Comparison of ENCODE assay signal across 11 mouse cellular contexts in the genomic region with DNA sequence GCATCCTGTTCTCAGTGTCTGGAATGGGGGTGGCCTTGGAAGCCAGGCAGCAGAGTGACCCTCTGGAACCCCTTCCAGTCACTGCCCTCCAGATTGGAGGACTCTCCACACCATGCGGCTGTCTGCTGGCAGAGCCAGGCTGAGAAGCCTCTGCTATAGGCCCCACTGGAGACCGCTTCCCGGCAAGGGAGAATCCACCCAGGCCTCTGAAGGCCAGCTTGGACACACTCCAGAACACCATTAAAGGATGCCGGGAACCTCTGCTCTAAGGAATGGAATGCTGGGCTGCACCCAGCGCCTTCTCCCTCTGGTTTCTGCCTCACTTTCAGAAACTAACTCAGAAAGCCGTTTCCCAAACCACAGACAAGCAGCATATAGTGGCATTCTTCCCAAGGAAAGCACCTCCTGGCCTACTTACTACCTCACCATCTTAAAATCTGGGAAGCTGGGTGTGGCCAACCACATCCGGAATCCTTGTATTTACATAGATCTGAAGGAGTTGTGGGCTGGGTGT. TPM values are rescaled to one million over a fixed set of nuclear protein-coding genes. Genes with fewer than 3 reads are reported as not detected.
DNase-seq lines count a peak whose midpoint lies in the region; ATAC-seq and TF ChIP-seq lines count a peak whose summit lies in the region.
"Had no signal": no experiment of that assay in that cellular context is flagged by ENCODE, and none has a peak within 500 bp of the region (broad histone marks: within the 10 kb centered on the region; RNA-seq: fewer than 3 reads in every experiment).

No protein-coding gene starts in this region.

- H3K27me3 ChIP-seq in kidney, embryonic 16.5 days (ENCODE audit: insufficient read depth, low read length), result no peaks in the 10 kb centered on the region
- H3K27me3 ChIP-seq in kidney, embryonic 14.5 days (ENCODE audit: control insufficient read depth, insufficient read depth, low read length), result no peaks in the 10 kb centered on the region
- no peaks in the 10 kb centered on the region for H3K27me3 ChIP-seq in heart, postnatal 0 days (ENCODE audit: control insufficient read depth, insufficient read depth, low read length)

- no peak for ATAC-seq in kidney, embryonic 16.5 days (ENCODE audit: low FRiP score, low TSS enrichment)
- no peak for ATAC-seq in kidney, embryonic 14.5 days (ENCODE audit: low FRiP score, low TSS enrichment)
- ATAC-seq in heart, postnatal 0 days (ENCODE audit: insufficient read depth, low read depth), result no peak
- ATAC-seq: activated CD4-positive, CD25-positive, alpha-beta regulatory T cell, adult 4 months had no signal

- peak overlapping the region; percentile 22; the same call in 1 of the 2 replicates for H3K9ac ChIP-seq in kidney, embryonic 16.5 days (replicated peaks; ENCODE audit: low read length)
- no peak overlapping the region for H3K9ac ChIP-seq in kidney, embryonic 14.5 days (ENCODE audit: low read depth, low read length)
- H3K9ac ChIP-seq in heart, postnatal 0 days (replicated peaks; ENCODE audit: low read depth, low read length), result no peak overlapping the region; the same call in 1 of the 2 replicates

- 0 out of 2 replicates have a peak overlapping the region, but pooled peaks have one; percentile 8 for H3K4me2 ChIP-seq in kidney, embryonic 16.5 days (replicated peaks; ENCODE audit: low read depth, low read length)
- no peak overlapping the region for H3K4me2 ChIP-seq in kidney, embryonic 14.5 days (replicated peaks; ENCODE audit: low read depth, low read length)
- H3K4me2 ChIP-seq in heart, postnatal 0 days (ENCODE audit: low read depth, low read length), result peak overlapping the region; percentile 1; the same call in 1 of the 2 replicates
- H3K4me2 ChIP-seq: midbrain, embryonic 11.5 days had no signal

- no peak for TF ChIP-seq EP300 in heart, postnatal 0 days (IDR thresholded peaks at IDR 0.05; ENCODE audit: low read depth)

- peaks cover 35% of the 10 kb centered on the region for H3K36me3 ChIP-seq in kidney, embryonic 16.5 days (ENCODE audit: insufficient read depth, low read length)
- peaks cover 58% of the 10 kb centered on the region for H3K36me3 ChIP-seq in kidney, embryonic 14.5 days (ENCODE audit: control insufficient read depth, insufficient read depth, low read length)
- H3K36me3 ChIP-seq in heart, postnatal 0 days (replicated peaks; ENCODE audit: control insufficient read depth, insufficient read depth, low read length), result peaks cover 27% of the 10 kb centered on the region

- no peak overlapping the region for H3K27ac ChIP-seq in kidney, embryonic 16.5 days (ENCODE audit: low read length)
- H3K27ac ChIP-seq in kidney, embryonic 14.5 days (ENCODE audit: low read depth, low read length), result no peak overlapping the region
- H3K27ac ChIP-seq in heart, postnatal 0 days (ENCODE audit: low read depth), result peak overlapping the region; percentile 79

- peaks cover 42% of the 10 kb centered on the region for H3K4me1 ChIP-seq in kidney, embryonic 16.5 days (ENCODE audit: insufficient read depth, low read length)
- peaks cover 36% of the 10 kb centered on the region for H3K4me1 ChIP-seq in kidney, embryonic 14.5 days (ENCODE audit: control insufficient read depth, insufficient read depth, low read length)
- peaks cover 60% of the 10 kb centered on the region for H3K4me1 ChIP-seq in heart, postnatal 0 days (ENCODE audit: control insufficient read depth, insufficient read depth)

- peak; percentile 54 for DNase-seq in MN1 (ENCODE audit: low spot score)
- DNase-seq in heart, postnatal 0 days (ENCODE audit: low spot score), result peak; percentile 53
- DNase-seq in lung, postnatal 10 days, result peak; percentile 72
- no peak for DNase-seq in c-Kit-positive CD71-positive TER-119-positive erythroid progenitor cells, embryonic 14.5 days (ENCODE audit: low spot score)
- no peak for DNase-seq in layer of hippocampus, adult 11-12 months (ENCODE audit: low spot score)
- DNase-seq: gastrocnemius, postnatal 14 days had no signal

- no peak for TF ChIP-seq CTCF in heart, postnatal 0 days (IDR thresholded peaks at IDR 0.05; ENCODE audit: low read depth)

- WGBS in kidney, embryonic 16.5 days, result 67% methylated on average over 7 of the region's 7 CpGs
- WGBS in kidney, embryonic 14.5 days, result 83% methylated on average over 7 of the region's 7 CpGs
- 16% methylated on average over 7 of the region's 7 CpGs for WGBS in heart, postnatal 0 days

- H3K9me3 ChIP-seq in kidney, embryonic 16.5 days (ENCODE audit: low read length), result no peaks in the 10 kb centered on the region
- no peaks in the 10 kb centered on the region for H3K9me3 ChIP-seq in kidney, embryonic 14.5 days (ENCODE audit: control insufficient read depth, low read length)
- H3K9me3 ChIP-seq in heart, postnatal 0 days (replicated peaks; ENCODE audit: control insufficient read depth, low read length), result no peaks in the 10 kb centered on the region

- no peak overlapping the region for H3K4me3 ChIP-seq in kidney, embryonic 16.5 days (ENCODE audit: low read length)
- H3K4me3 ChIP-seq in kidney, embryonic 14.5 days (ENCODE audit: low read length), result no peak overlapping the region
- no peak overlapping the region for H3K4me3 ChIP-seq in heart, postnatal 0 days (ENCODE audit: low read depth, low read length)

RNA-seq across cellular contexts. Expression of gene Afmid, which starts 2.9 kb away (rescaled TPM):
- 5.8 and 6.1 TPM in 2 replicates for polyA plus RNA-seq in kidney, embryonic 16.5 days (2015; fragmentation: Nextera tagmentation; extraction: Ambion mirVana)
- 3.6 and 4.1 TPM in 2 replicates for polyA plus RNA-seq in kidney, embryonic 14.5 days (2014; fragmentation: Nextera tagmentation; extraction: Ambion mirVana)
- total RNA-seq in heart, postnatal 0 days (2014; rRNA removed; ENCODE audit: low replicate concordance), result 14.5 and 17.6 TPM in 2 replicates
- 13.1 and 16.5 TPM in 2 replicates for polyA plus RNA-seq in heart, postnatal 0 days (2015; fragmentation: Nextera tagmentation; extraction: Ambion mirVana)

RNA-seq across cellular contexts. Expression of gene Tk1, which starts 3.1 kb away (rescaled TPM):
- 128 and 136 TPM in 2 replicates for polyA plus RNA-seq in kidney, embryonic 16.5 days (2015; fragmentation: Nextera tagmentation; extraction: Ambion mirVana)
- polyA plus RNA-seq in kidney, embryonic 14.5 days (2014; fragmentation: Nextera tagmentation; extraction: Ambion mirVana), result 129 and 174 TPM in 2 replicates
- 103 and 117 TPM in 2 replicates for total RNA-seq in heart, postnatal 0 days (2014; rRNA removed; ENCODE audit: low replicate concordance)
- polyA plus RNA-seq in heart, postnatal 0 days (2015; fragmentation: Nextera tagmentation; extraction: Ambion mirVana), result 41.4 and 44.0 TPM in 2 replicates

RNA-seq across cellular contexts. Expression of gene Gm20708, which starts 13.3 kb away (rescaled TPM):
- polyA plus RNA-seq in kidney, embryonic 16.5 days (2015; fragmentation: Nextera tagmentation; extraction: Ambion mirVana), result 0.26 and 0.44 TPM in 2 replicates
- polyA plus RNA-seq in kidney, embryonic 14.5 days (2014; fragmentation: Nextera tagmentation; extraction: Ambion mirVana), result 0.58 and 0.59 TPM in 2 replicates
- total RNA-seq in heart, postnatal 0 days (2014; rRNA removed; ENCODE audit: low replicate concordance), result 2.6 TPM in 1 of 2 replicates, not detected in the other
- polyA plus RNA-seq in heart, postnatal 0 days (2015; fragmentation: Nextera tagmentation; extraction: Ambion mirVana), result 0.52 and 0.68 TPM in 2 replicates

RNA-seq across cellular contexts. Expression of gene Syngr2, which starts 13.3 kb away (rescaled TPM):
- polyA plus RNA-seq in kidney, embryonic 16.5 days (2015; fragmentation: Nextera tagmentation; extraction: Ambion mirVana), result 93.2 and 106 TPM in 2 replicates
- polyA plus RNA-seq in kidney, embryonic 14.5 days (2014; fragmentation: Nextera tagmentation; extraction: Ambion mirVana), result 75.1 and 85.7 TPM in 2 replicates
- 151 TPM in 2 replicates for total RNA-seq in heart, postnatal 0 days (2014; rRNA removed; ENCODE audit: low replicate concordance)
- polyA plus RNA-seq in heart, postnatal 0 days (2015; fragmentation: Nextera tagmentation; extraction: Ambion mirVana), result 95.2 and 105 TPM in 2 replicates

RNA-seq across cellular contexts. Expression of gene 6030468B19Rik, which starts 25.3 kb away (rescaled TPM):
- 0.33 and 0.54 TPM in 2 replicates for polyA plus RNA-seq in kidney, embryonic 16.5 days (2015; fragmentation: Nextera tagmentation; extraction: Ambion mirVana)
- polyA plus RNA-seq in kidney, embryonic 14.5 days (2014; fragmentation: Nextera tagmentation; extraction: Ambion mirVana), result not detected in 2 replicates
- not detected in 2 replicates for total RNA-seq in heart, postnatal 0 days (2014; rRNA removed; ENCODE audit: low replicate concordance)
- not detected in 2 replicates for polyA plus RNA-seq in heart, postnatal 0 days (2015; fragmentation: Nextera tagmentation; extraction: Ambion mirVana)
- total RNA-seq: gastrocnemius, postnatal 14 days; layer of hippocampus, postnatal 10 days had no signal

Comparison
In these comparisons a context has a peak if more than half of its experiments do, and no peak if none do; other contexts are left out.
1. DNase-seq: peak in MN1 (single experiment), heart, postnatal 0 days (single experiment) and lung, postnatal 10 days (single experiment); none in c-Kit-positive CD71-positive TER-119-positive erythroid progenitor cells, embryonic 14.5 days (single experiment) and layer of hippocampus, adult 11-12 months (single experiment).